Mouse (Mus musculus) heart, embryonic 11.5 days (tissue): ENCODE data around the gene Rhbdl1. TPM values are rescaled to one million over a fixed set of nuclear protein-coding genes. Genes with fewer than 3 reads are reported as not detected.

Source experiments
- ATAC-seq: fragments of 200-750 bp; cut with Nextera tagmentation; replicated peaks from 2 replicates; pipeline ENCODE4 v1.8.0; 2017; ENCODE audit warnings: moderate library complexity; ENCODE audit not compliant: insufficient number of reproducible peaks, low FRiP score, low TSS enrichment
- H3K27ac ChIP-seq: fragments of 300-500 bp; sonication (generic); 2 replicates; pipeline ENCODE4 v1.5.1; 2014; ENCODE audit warnings: mild to moderate bottlenecking, low read depth, low read length
- H3K27me3 ChIP-seq: fragments of 300-500 bp; sonication (generic); 2 replicates; pipeline ENCODE4 v1.6.1; 2014; ENCODE audit warnings: mild to moderate bottlenecking, low read length, mixed read lengths; ENCODE audit not compliant: control insufficient read depth, insufficient read depth
- H3K36me3 ChIP-seq: fragments of 300-500 bp; sonication (generic); 2 replicates; pipeline ENCODE4 v1.6.1; 2014; ENCODE audit warnings: mild to moderate bottlenecking, low read length, moderate library complexity, mixed read lengths; ENCODE audit not compliant: control insufficient read depth, insufficient read depth
- H3K4me1 ChIP-seq: fragments of 300-500 bp; sonication (generic); 2 replicates; pipeline ENCODE4 v1.6.1; 2014; ENCODE audit warnings: low read length; ENCODE audit not compliant: control insufficient read depth, insufficient read depth
- H3K4me2 ChIP-seq: fragments of 300-500 bp; sonication (generic); 2 replicates; pipeline ENCODE4 v1.6.1; 2014; ENCODE audit warnings: mild to moderate bottlenecking, moderate library complexity
- H3K4me3 ChIP-seq: fragments of 300-500 bp; sonication (generic); 2 replicates; pipeline ENCODE4 v1.5.1; 2014; ENCODE audit warnings: low read depth, low read length
- H3K9ac ChIP-seq: fragments of 300-500 bp; sonication (generic); 2 replicates; pipeline ENCODE4 v1.6.1; 2014; ENCODE audit warnings: mild to moderate bottlenecking, low read depth, low read length, moderate library complexity
- H3K9me3 ChIP-seq: fragments of 300-500 bp; sonication (generic); replicated peaks from 2 replicates; pipeline ENCODE4 v1.6.1; 2016; ENCODE audit warnings: low read length; ENCODE audit not compliant: control insufficient read depth
- WGBS: fragments of 180-500 bp; shearing (Covaris S2); extraction: QIAGEN DNeasy Blood & Tissue Kit; methylation state at CpG from one replicate; pipeline ENCODE4 v1.1.7; 2014; ENCODE audit not compliant: insufficient replicate concordance; 5-methylcytosine and 5-hydroxymethylcytosine counted together
- polyA plus RNA-seq: library from polyadenylated mRNA; unstranded; fragments of >200 nt; fragmentation: Nextera tagmentation; extraction: Ambion mirVana; gene quantifications from 2 replicates; pipeline ENCODE4 v1.2.1, GENCODE M21; 2014

The Rhbdl1 gene
- polyA plus RNA-seq, 1 experiment from 2014 or later: 2.5 TPM

- peaks cover 37% of the 10 kb centered on the region for H3K36me3 ChIP-seq
- ATAC-seq: no peak
- no peak overlapping the region for H3K27ac ChIP-seq
- peaks cover 46% of the 10 kb centered on the region for H3K4me1 ChIP-seq
- no peak overlapping the region for H3K4me3 ChIP-seq
- no peak overlapping the region for H3K4me2 ChIP-seq
- H3K9me3 ChIP-seq: no peaks in the 10 kb centered on the region
- H3K9ac ChIP-seq: no peak overlapping the region; the same call in 1 of the 2 replicates
- H3K27me3 ChIP-seq: no peaks in the 10 kb centered on the region
- WGBS: 85% methylated on average over 14 of the region's 14 CpGs
Measured at GRCm38 (mm10) chr17:25839455-25840235, 2.5 kb upstream of the Rhbdl1 start.

GRCm38 (mm10) chr17:25838904-25839303, 1.8 kb upstream of the Rhbdl1 start:
- H3K4me1 ChIP-seq: peaks cover 51% of the 10 kb centered on the region
- no peaks in the 10 kb centered on the region for H3K27me3 ChIP-seq
- ATAC-seq: no peak
- H3K4me3 ChIP-seq: no peak overlapping the region
- no peak overlapping the region for H3K27ac ChIP-seq
- H3K9me3 ChIP-seq: no peaks in the 10 kb centered on the region
- H3K9ac ChIP-seq: 0 out of 2 replicates have a peak overlapping the region, but pooled peaks have one; percentile 2
- peaks cover 37% of the 10 kb centered on the region for H3K36me3 ChIP-seq
- WGBS: 91% methylated on average over 4 of the region's 4 CpGs
- no peak overlapping the region for H3K4me2 ChIP-seq

GRCm38 (mm10) chr17:25837533-25837932, 438 bp upstream of the Rhbdl1 start:
- Histone ChIP-seq H3K9me3 (no peaks in the 10 kb centered on the region), H3K4me2 (peak overlapping the region; percentile 86), H3K4me1 (peaks cover 44% of the 10 kb centered on the region), H3K27me3 (no peaks in the 10 kb centered on the region), H3K9ac (peak overlapping the region; percentile 22; the same call in 1 of the 2 replicates), H3K4me3 (no peak overlapping the region), H3K27ac (peak overlapping the region; percentile 69), H3K36me3 (peaks cover 37% of the 10 kb centered on the region)
- 51% methylated on average over 3 of the region's 3 CpGs for whole genome bisulfite sequencing
- no peak for ATAC-seq

- WGBS: 23% methylated on average over 23 of the region's 23 CpGs
- peak overlapping the region; percentile 69 for H3K27ac ChIP-seq
- no peaks in the 10 kb centered on the region for H3K27me3 ChIP-seq
- H3K4me2 ChIP-seq: peak overlapping the region; percentile 86
- H3K4me1 ChIP-seq: peaks cover 50% of the 10 kb centered on the region
- peaks cover 29% of the 10 kb centered on the region for H3K36me3 ChIP-seq
- H3K4me3 ChIP-seq: peak overlapping the region; percentile 44
- H3K9me3 ChIP-seq: no peaks in the 10 kb centered on the region
- H3K9ac ChIP-seq: peak overlapping the region; percentile 73
- ATAC-seq: no peak
Measured at GRCm38 (mm10) chr17:25836397-25837075, 559 bp downstream of the Rhbdl1 start.

GRCm38 (mm10) chr17:25835816-25836215, 1.3 kb downstream of the Rhbdl1 start:
- Histone ChIP-seq H3K4me1 (peaks cover 56% of the 10 kb centered on the region), H3K27ac (no peak overlapping the region), H3K4me3 (no peak overlapping the region), H3K9me3 (no peaks in the 10 kb centered on the region), H3K27me3 (no peaks in the 10 kb centered on the region), H3K36me3 (peaks cover 28% of the 10 kb centered on the region), H3K9ac (peak overlapping the region; percentile 73), H3K4me2 (peak overlapping the region; percentile 86)
- no peak for ATAC-seq
- 88% methylated on average over 16 of the region's 16 CpGs for WGBS

- H3K27me3 ChIP-seq: no peaks in the 10 kb centered on the region
- H3K9ac ChIP-seq: no peak overlapping the region
- H3K4me1 ChIP-seq: peaks cover 60% of the 10 kb centered on the region
- H3K36me3 ChIP-seq: peaks cover 28% of the 10 kb centered on the region
- H3K4me3 ChIP-seq: peak overlapping the region; percentile 88; the same call in 1 of the 2 replicates
- H3K9me3 ChIP-seq: no peaks in the 10 kb centered on the region
- WGBS: 92% methylated on average over 7 of the region's 7 CpGs
- no peak for ATAC-seq
- H3K27ac ChIP-seq: no peak overlapping the region
- H3K4me2 ChIP-seq: peak overlapping the region; percentile 98
Measured at GRCm38 (mm10) chr17:25835301-25835700, 1.8 kb downstream of the Rhbdl1 start.

GRCm38 (mm10) chr17:25834595-25835222, 2.4 kb downstream of the Rhbdl1 start:
- H3K9ac ChIP-seq: peak overlapping the region; percentile 92
- H3K27me3 ChIP-seq: no peaks in the 10 kb centered on the region
- H3K4me2 ChIP-seq: peak overlapping the region; percentile 98
- H3K4me3 ChIP-seq: peak overlapping the region; percentile 88
- no peak for ATAC-seq
- peaks cover 66% of the 10 kb centered on the region for H3K4me1 ChIP-seq
- H3K27ac ChIP-seq: peak overlapping the region; percentile 99; the same call in 1 of the 2 replicates
- 90% methylated on average over 12 of the region's 12 CpGs for WGBS
- H3K36me3 ChIP-seq: peaks cover 27% of the 10 kb centered on the region
- no peaks in the 10 kb centered on the region for H3K9me3 ChIP-seq

- 39% methylated on average over 6 of the region's 6 CpGs for WGBS
- Histone ChIP-seq H3K9me3 (no peaks in the 10 kb centered on the region), H3K36me3 (peaks cover 22% of the 10 kb centered on the region), H3K27me3 (no peaks in the 10 kb centered on the region), H3K27ac (peak overlapping the region; percentile 99), H3K4me2 (peak overlapping the region; percentile 98), H3K4me3 (peak overlapping the region; percentile 88), H3K4me1 (peaks cover 69% of the 10 kb centered on the region), H3K9ac (peak overlapping the region; percentile 92)
- no peak for ATAC-seq
Measured at GRCm38 (mm10) chr17:25833961-25834594, 3.0 kb downstream of the Rhbdl1 start.
